Mouse (Mus musculus) c-Kit-positive CD71-negative TER-119-negative erythroid progenitor cells, embryonic 14.5 days (primary cell): Measurements from ENCODE around the gene Gm11634.
"Not testable (repeated sequence)": the region's sequence is repeated elsewhere in the genome, so short reads cannot be mapped to it uniquely, and the experiment has no call there.

Experiments used
- DNase-seq: peaks from one replicate; pipeline ENCODE4 v3.0.0-alpha.2; 2013; ENCODE audit warnings: low read depth

Gene Gm11634

DNA sequence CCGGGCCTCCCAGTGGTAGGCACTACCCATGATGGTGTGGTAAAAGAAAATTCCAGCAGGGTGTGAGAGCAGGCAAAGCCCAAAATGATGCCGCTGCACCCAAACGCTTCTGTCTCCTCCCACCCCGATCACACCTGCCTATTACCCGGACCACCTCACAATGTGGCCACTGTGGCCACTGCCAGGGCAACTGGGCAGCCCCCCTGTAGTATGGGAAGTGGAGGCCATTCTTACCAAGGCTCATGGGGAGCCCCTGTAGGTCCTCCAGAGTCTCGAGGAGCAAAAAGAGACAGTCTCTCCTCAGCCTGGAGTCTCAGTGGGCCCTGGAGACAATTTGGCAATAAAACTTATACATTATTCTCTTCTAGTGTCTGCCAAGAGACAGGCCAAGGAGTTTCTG is at the start of gene Gm11634:
TSS of gene Gm11634 (minus strand) at position 101 of the 400 bp plus-strand sequence.
- no peak for DNase-seq

DNA sequence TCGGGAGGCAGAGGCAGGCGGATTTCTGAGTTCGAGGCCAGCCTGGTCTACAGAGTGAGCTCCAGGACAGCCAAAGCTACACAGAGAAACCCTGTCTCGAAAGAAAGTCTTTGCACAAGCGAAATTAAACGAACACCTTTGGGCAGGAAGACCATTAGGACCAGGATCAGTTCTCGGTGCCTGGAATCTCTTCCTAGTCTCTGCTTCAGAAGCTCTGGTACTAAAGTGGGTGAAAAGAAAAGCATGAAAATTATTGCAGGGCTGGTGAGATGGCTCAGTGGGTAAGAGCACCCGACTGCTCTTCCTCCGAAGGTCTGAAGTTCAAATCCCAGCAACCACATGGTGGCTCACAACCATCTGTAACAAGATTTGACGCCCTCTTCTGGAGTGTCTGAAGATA is 48.0 kb upstream of the Gm11634 start:
- not testable (repeated sequence) for DNase-seq

DNA sequence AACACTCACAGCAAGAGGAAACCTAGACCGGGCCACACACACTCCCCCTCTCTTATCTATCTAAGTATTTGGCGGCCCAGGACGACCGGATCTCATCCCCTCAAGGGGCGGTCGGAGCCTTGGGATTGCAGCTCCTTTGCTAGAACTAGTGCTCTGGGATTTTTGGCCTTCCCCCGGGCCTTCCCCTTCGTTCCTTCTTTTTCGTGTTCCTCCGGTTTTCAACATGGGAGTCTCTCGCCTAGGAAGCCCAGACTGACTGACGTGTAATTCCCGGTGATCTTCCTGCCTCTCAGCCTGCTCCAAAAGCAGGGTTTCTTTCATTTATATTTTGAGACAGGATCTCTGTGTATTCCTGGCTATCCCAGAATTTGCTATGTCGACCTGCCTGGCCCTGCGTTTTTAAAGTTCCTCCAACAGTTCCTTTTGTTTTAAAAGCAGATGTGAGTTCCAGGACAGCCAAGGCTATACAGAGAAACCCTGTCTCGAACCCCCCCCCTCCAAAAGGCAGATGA is 47.3 kb upstream of the Gm11634 start:
- DNase-seq = not testable (repeated sequence)

DNA sequence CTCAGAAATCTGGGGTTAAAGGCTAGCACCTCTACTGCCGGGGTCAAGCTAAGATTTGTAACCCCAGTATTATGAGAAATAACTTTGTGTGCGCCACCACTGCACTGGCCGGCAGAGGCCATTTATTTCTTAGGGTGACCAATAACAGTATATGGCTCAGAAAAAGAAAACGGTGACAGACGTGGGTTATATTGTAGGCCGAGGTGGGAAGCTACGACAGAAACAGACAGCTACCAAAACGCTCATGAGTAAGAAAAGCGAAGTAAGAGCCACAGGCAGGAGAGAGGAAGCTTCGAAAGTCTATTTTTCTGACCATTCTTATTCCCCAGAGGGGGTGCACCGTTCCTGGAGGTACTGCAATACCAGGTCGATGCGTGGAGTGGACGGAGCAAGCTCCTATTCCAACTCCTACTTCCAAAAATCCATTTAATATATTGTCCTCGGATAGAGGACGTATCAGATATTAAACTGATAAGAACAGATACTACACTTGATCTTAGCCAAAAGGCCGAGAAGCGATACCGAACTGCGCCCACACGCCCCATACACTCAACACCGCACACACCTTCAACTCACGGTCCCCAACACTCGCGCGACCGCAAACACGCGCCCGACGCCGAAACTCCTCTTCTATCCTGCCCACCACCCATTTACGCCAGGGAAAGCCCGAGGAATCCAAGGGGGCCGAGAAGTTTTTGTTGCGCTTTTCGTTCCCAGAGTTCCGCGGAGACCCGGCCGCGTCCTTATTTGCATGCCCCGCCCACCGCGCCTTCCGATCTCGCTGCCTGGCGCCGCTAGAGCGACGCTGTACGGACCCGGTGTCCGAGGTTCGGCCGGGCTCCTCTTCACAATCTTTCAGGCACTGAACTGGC is 46.6 kb upstream of the Gm11634 start:
- peak; percentile 61 for DNase-seq

DNA sequence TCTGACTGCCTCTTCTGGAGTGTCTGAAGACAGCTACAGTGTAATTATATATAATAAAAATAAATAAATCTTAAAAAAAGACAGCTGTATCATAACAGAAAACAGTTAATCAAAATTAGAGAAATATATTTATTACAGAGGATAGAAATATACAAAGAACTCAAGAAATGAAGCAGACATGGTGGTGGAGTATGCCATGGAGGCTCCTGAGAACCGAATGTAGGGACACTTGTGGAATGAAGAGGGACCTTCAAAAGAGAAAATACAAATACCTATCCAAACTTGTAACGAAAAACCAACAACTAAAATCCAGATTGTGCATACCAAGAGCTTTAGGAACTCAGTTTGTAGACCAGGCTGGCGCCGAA is 46.0 kb upstream of the Gm11634 start:
- not testable (repeated sequence) for DNase-seq

DNA sequence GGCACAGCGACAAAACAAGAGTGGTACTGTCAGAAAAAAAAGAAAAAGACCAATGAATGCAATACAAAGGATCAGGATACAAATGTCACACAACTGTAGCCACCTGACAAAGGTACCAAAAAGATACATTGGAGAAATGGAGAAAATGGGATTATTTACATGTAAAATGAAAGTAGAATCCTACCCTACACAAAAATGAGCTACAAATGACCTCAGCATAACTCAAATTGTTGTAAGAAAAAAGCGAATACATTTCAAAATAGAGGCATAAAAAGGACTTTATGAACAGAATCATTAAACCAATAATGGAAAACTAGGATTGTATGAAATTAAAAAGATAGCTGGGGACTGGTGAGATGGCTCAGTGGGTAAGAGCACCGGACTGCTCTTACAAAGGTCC is 45.5 kb upstream of the Gm11634 start:
- no peak for DNase-seq

DNA sequence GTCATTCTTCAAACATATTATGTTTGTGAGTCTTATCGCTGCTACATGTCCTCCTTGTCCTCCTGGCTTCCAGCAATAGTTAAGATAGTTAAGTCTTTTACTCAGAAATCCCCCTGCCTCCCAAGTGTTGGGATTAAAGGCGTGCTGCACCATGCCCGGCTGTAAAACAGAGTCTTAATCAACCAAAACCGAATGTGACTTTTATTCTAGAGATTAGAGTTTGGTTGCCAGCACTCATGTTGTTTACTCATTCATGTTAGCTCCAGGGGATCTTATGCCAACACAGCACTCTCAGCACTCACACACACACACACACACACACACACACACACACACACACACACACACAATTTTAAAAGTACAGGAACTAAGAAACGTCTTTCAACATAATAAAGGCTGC is 43.9 kb upstream of the Gm11634 start:
- DNase-seq = no peak

DNA sequence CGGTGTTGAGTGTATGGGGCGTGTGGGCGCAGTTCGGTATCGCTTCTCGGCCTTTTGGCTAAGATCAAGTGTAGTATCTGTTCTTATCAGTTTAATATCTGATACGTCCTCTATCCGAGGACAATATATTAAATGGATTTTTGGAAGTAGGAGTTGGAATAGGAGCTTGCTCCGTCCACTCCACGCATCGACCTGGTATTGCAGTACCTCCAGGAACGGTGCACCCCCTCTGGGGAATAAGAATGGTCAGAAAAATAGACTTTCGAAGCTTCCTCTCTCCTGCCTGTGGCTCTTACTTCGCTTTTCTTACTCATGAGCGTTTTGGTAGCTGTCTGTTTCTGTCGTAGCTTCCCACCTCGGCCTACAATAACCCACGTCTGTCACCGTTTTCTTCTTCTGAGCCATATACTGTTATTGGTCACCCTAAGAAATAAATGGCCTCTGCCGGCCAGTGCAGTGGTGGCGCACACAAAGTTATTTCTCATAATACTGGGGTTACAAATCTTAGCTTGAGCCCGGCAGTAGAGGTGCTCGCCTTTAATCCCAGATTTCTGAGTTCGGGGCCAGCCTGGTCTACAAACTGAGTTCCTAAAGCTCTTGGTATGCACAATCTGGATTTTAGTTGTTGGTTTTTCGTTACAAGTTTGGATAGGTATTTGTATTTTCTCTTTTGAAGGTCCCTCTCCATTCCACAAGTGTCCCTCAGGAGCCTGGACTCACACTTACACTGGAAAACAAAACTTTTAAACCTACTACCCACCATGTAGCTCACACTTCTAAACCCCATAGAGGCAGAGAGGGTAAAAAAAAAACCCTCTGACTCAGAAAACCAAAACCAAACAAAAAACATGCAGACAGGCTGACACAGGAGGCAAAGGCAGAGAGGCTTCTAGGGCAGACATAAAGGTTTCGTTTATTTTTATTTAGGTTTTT is 42.9 kb upstream of the Gm11634 start:
- peak; percentile 58 for DNase-seq

DNA sequence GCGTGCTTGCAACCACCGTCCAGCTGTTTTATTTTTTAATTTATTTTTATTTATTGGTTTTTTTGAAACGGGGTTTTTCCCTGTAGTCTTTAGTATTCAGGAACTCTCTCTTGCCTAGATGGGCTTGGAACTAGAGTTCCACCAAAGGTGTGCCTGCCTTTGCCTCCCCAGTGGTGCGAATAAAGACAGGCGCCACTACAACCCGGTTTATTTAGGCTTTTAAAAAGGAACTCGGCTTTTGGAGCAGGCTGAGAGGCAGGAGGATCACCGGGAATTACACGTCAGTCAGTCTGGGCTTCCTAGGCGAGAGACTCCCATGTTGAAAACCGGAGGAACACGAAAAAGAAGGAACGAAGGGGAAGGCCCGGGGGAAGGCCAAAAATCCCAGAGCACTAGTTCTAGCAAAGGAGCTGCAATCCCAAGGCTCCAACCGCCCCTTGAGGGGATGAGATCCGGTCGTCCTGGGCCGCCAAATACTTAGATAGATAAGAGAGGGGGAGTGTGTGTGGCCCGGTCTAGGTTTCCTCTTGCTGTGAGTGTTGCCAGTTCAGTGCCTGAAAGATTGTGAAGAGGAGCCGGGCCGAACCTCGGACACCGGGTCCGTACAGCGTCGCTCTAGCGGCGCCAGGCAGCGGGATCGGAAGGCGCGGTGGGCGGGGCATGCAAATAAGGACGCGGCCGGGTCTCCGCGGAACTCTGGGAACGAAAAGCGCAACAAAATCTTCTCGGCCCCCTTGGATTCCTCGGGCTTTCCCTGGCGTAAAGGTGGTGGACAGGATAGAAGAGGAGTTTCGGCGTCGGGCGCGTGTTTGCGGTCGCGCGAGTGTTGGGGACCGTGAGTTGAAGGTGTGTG is 42.0 kb upstream of the Gm11634 start:
- not testable (repeated sequence) for DNase-seq

DNA sequence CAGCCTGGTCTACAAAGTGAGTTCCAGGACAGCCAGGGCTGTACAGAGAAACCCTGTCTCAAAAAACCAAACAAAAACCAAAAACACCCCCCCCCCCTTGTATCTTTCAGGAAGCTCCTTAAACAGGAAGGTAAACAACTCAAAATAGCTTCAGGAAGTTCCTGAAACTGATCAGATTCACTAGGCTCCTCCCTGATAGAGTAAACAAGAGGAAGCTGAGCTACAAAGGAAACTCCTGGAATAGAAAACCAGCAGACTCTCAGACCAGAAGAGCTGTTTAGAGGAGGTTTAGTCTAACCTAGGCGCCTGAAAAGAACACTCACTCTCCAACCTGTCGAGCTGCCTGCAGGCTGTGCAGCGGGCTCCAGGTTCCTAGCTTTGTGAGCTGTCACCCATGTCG is 40.7 kb upstream of the Gm11634 start:
- DNase-seq = no peak

DNA sequence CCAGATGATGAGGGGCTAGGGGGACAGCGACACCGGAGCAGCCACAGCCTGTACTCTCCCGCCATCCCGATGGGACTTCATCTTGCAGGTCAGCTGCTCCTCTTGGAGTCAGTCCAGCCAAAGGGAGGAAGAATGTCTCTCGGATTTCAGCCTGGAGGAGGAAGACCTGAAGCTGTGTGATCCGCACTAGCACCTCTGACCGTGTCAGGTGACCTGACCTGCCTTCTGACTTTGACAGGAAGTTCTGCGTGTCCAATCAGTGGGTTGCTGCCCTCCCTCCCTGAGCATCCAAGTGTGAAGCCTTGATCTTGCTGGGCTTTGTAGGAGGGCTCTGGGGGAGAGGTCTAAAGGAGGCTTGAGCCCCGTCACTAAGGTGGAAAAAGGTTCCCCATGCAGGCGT is 36.6 kb upstream of the Gm11634 start:
- no peak for DNase-seq

DNA sequence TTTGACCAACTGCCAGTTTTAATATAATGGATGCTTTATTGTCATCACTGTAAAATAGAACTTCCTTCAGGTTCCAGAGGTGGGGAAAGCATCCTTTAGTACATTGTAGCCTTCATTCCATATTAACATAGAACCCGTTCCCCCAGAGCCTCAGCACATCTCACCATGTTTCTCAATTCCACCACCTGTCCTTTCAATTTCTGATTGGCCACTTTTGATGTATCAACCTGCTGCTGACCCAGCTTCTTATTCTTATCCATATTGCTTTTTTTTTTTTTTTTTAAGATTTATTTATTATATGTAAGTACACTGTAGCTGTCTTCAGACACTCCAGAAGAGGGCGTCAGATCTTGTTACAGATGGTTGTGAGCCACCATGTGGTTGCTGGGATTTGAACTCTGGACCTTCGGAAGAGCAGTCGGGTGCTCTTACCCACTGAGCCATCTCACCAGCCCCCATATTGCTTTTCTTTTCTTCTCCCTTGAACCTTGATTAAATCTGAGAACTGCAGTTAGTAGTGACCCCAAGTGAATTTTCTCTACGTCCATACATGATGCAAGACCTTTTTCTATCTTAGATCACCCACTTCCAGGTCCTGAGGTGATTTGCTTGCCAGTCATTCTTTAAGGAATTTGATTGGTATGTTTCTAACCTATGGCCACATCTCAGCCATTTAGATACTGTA is 29.8 kb upstream of the Gm11634 start:
- DNase-seq = not testable (repeated sequence)

DNA sequence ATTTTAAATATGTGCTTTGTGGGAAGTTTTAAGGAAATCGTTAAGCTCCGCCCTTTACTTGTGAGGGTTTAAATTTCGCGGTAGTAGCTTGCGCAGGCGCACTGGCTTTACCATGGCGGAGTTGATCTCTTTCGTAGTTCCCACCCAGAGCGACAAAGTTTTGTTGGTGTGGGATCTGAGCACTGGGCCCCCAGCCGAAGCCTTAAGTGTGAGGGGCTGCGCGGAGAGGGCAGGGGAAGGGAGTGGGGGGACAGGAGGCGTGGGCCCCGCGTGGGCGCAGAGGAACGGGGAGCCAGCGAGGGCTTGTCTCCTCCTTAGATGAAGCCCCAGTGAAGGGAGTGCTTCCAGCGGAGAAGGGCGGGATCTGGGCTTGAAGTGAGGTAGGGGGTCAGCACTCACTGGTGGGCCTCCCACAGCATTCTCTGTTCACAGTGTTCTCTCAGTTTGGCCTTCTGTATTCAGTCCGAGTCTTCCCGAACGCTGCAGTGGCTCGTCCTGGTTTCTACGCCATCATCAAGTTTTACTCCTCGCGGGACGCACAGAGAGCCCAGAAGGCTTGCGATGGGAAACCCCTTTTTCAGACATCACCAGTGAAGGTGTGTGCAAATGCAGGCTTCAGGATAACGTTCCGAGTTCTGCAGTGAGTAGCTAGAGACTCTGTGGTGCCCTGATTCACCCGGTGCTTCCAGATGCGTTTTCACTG is 29.0 kb upstream of the Gm11634 start:
- peak; percentile 92 for DNase-seq

DNA sequence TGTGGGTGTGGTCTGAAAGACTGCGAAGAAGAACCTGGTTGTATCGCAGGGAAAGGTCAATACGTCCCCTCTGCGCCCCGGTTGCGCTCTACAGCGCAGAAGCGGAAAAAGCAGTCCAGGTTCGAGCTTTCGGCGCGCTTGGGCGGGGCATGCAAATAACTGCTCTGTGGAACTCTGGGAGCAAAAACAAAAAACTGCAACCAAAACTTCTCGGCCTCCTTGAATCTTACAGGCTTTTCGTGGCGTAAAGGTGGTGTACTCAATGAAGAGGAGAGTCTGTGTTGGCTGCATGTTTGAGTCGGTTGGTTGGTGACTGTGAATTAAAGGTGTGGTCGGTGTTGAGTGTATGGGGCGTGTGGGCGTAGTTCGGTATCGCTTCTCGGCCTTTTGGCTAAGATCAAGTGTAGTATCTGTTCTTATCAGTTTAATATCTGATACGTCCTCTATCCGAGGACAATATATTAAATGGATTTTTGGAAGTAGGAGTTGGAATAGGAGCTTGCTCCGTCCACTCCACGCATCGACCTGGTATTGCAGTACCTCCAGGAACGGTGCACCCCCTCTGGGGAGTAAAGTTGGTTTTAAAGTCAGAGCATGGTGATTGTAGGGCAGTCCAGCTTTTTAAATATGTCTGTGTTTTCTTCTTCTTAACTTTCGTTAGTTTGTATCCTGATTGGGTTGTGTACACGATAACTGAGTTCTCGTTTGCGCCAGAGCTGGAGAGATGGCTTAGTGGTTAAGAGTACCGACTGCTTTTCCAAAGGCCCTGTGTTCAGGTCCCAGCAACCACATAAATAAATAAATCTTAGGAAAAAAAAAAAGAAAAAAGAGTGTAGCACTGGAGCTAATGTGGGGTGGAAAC is 28.2 kb upstream of the Gm11634 start, which contains the start of gene Rdm1:
TSS of gene Rdm1 (plus strand) at position 201 of the 862 bp plus-strand sequence.
- peak; percentile 80 for DNase-seq

DNA sequence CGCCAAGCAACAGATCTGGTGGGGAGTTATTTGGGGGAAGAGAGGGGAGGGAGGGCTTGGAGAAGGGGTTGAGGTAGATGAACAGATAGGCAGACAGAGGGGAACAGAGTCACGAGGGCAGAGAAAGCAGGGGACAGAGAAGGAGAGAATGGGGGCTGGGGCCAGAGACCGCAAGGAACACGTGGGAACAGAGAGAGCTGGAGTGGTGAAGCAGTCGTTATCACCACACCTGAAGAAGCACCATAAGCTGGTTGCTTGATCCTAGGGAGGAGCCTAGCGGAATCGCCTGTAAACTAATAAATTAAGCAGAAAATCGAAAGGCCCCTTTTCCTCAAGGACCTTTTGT is 27.6 kb upstream of the Gm11634 start:
- DNase-seq = no peak

DNA sequence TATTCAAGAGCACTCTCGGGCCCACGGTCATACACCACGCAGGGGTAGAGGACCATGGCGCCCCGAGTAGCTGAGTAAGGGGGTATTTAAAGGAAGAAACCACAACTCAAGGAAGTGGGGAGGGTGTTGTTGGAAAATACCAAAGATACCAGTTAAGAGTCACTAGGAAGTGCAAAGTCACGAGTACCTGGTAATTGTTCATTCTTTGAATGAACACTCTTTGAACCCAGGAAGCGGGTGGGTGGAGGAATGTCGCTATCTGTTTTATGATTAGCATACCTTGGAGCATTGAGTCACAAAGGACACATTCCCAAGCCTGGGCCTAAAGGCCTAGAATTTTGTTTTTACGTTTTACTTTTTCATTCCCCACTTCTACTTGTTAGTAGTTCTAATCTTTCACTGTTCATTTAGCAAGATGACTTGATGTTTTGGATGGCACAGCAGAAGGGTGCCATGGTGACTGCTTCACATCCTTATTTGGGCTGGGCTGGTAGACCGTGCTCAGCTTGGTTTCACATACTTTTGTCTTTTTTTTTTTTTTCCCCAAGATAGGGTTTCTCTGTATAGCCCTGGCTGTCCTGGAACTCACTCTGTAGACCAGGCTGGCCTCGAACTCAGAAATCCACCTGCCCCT is 21.1 kb upstream of the Gm11634 start:
- not testable (repeated sequence) for DNase-seq

DNA sequence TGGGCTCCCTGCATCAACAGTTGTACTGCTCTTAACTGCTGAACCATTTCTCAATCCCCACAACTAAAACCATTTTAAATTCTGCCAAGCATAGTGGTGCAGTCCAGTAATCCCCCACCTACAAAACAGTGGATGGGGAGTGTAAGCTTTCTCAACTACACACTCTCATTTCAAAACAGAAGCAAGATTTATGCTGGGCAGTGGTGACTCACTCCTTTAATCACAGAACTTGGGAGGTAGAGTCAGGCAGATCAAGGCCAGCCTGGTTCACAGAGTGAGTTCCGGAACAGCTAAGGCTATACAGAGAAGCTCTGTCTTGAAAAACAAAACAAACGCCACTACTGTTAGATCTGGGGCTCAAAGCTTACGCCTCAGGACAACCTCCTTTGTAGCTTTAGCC is 19.5 kb upstream of the Gm11634 start:
- DNase-seq = no peak

DNA sequence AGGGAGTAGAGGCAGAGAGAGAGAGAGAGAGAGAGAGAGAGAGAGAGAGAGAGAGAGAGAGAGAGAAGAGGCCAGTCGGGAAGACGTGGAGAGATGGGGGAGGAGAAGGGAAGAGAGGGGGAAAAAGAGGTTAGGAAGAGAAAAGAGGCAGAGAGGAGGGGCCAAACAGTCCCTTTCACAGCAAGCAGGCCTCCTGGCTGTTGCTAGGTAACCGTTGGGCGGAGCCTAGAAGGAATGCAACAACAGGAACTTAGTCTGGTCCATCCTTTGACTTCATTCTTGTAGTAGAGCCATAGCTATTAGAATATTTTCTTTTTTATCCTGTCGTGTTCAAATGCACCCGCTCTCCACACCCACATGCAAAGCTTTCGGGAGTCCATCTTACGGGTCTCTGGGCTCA is 18.8 kb upstream of the Gm11634 start:
- DNase-seq = peak; percentile 48
